10 mouse cellular contexts compared by ENCODE assay signal in genomic region chr19:45113791-45114460, GRCm38 (mm10). TPM values are rescaled to one million over a fixed set of nuclear protein-coding genes. Genes with fewer than 3 reads are reported as not detected.
DNase-seq lines count a peak whose midpoint lies in the region; ATAC-seq lines count a peak whose summit lies in the region.
"Had no signal": no experiment of that assay in that cellular context is flagged by ENCODE, and none has a peak within 500 bp of the region (broad histone marks: within the 10 kb centered on the region; RNA-seq: fewer than 3 reads in every experiment).

No protein-coding gene starts in this region.

- H3K9me3 ChIP-seq in hindbrain, embryonic 11.5 days (ENCODE audit: control insufficient read depth, low read length), result no peaks in the 10 kb centered on the region
- no peaks in the 10 kb centered on the region for H3K9me3 ChIP-seq in hindbrain, embryonic 16.5 days (ENCODE audit: control insufficient read depth, low read length)
- H3K9me3 ChIP-seq in embryonic facial prominence, embryonic 11.5 days (replicated peaks; ENCODE audit: control insufficient read depth, low read length), result no peaks in the 10 kb centered on the region
- H3K9me3 ChIP-seq: limb, embryonic 15.5 days had no signal

- peaks cover 6% of the 10 kb centered on the region for H3K4me1 ChIP-seq in hindbrain, embryonic 11.5 days (replicated peaks; ENCODE audit: control insufficient read depth, insufficient read depth, low read length)
- no peaks in the 10 kb centered on the region for H3K4me1 ChIP-seq in hindbrain, embryonic 16.5 days (ENCODE audit: control insufficient read depth, insufficient read depth, low read depth, low read length)
- H3K4me1 ChIP-seq in embryonic facial prominence, embryonic 11.5 days (ENCODE audit: control insufficient read depth, insufficient read depth, low read length), result peaks cover 7% of the 10 kb centered on the region

- H3K36me3 ChIP-seq in hindbrain, embryonic 11.5 days (ENCODE audit: control insufficient read depth, insufficient read depth, low read length), result no peaks in the 10 kb centered on the region
- no peaks in the 10 kb centered on the region for H3K36me3 ChIP-seq in hindbrain, embryonic 16.5 days (ENCODE audit: control insufficient read depth, insufficient read depth, low read length)
- H3K36me3 ChIP-seq in embryonic facial prominence, embryonic 11.5 days (replicated peaks; ENCODE audit: control insufficient read depth, insufficient read depth, low read depth, low read length), result no peaks in the 10 kb centered on the region
- H3K36me3 ChIP-seq: limb, embryonic 15.5 days had no signal

- 0 out of 2 replicates have a peak, but pooled peaks have one; percentile 25 for ATAC-seq in hindbrain, embryonic 11.5 days (ENCODE audit: low FRiP score)
- ATAC-seq in hindbrain, embryonic 16.5 days, result no peak
- no peak for ATAC-seq in embryonic facial prominence, embryonic 11.5 days (replicated peaks; ENCODE audit: insufficient number of reproducible peaks, low FRiP score, low TSS enrichment, low read depth)

- DNase-seq in hindbrain, embryonic 11.5 days (ENCODE audit: low spot score), result peak; percentile 68
- DNase-seq in embryonic facial prominence, embryonic 11.5 days (ENCODE audit: low spot score), result peak; percentile 66
- DNase-seq in kidney, postnatal 4 days, result peak; percentile 26 to 63
- DNase-seq in retina, embryonic 14.5 days (ENCODE audit: low spot score), result peak; percentile 73
- DNase-seq in adrenal gland, adult 18-20 months (ENCODE audit: low spot score in 2 of 2), result no peak
- DNase-seq in spleen, postnatal 36 days (ENCODE audit: low spot score in 2 of 2), result no peak
- DNase-seq in ovary, postnatal 14 days (ENCODE audit: low spot score), result no peak

- H3K9ac ChIP-seq in hindbrain, embryonic 11.5 days (ENCODE audit: low read depth, low read length), result peak overlapping the region; percentile 39; the same call in 1 of the 2 replicates
- no peak overlapping the region for H3K9ac ChIP-seq in hindbrain, embryonic 16.5 days (ENCODE audit: low read depth, low read length)
- H3K9ac ChIP-seq in embryonic facial prominence, embryonic 11.5 days (replicated peaks; ENCODE audit: low read length), result peak overlapping the region; percentile 46
- H3K9ac ChIP-seq: limb, embryonic 15.5 days had no signal

- peaks cover 6% of the 10 kb centered on the region; the same call in 1 of the 2 replicates for H3K27me3 ChIP-seq in hindbrain, embryonic 11.5 days (ENCODE audit: control insufficient read depth, insufficient read depth, low read length)
- no peaks in the 10 kb centered on the region for H3K27me3 ChIP-seq in hindbrain, embryonic 16.5 days (replicated peaks; ENCODE audit: control insufficient read depth, insufficient read depth, low read length)
- no peaks in the 10 kb centered on the region for H3K27me3 ChIP-seq in embryonic facial prominence, embryonic 11.5 days (ENCODE audit: control insufficient read depth, insufficient read depth, low read length)

- WGBS in hindbrain, embryonic 11.5 days, result 2% methylated on average over 15 of the region's 18 CpGs
- WGBS in hindbrain, embryonic 16.5 days, result 6% methylated on average over 18 of the region's 18 CpGs
- 1% methylated on average over 18 of the region's 18 CpGs for WGBS in embryonic facial prominence, embryonic 11.5 days

- H3K27ac ChIP-seq in hindbrain, embryonic 11.5 days (ENCODE audit: low read depth, low read length), result no peak overlapping the region
- H3K27ac ChIP-seq in hindbrain, embryonic 16.5 days (ENCODE audit: low read depth, low read length), result no peak overlapping the region
- no peak overlapping the region for H3K27ac ChIP-seq in embryonic facial prominence, embryonic 11.5 days (replicated peaks; ENCODE audit: low read depth, low read length)
- H3K27ac ChIP-seq: limb, embryonic 15.5 days had no signal

- H3K4me3 ChIP-seq in hindbrain, embryonic 11.5 days (ENCODE audit: low read depth, low read length), result no peak overlapping the region
- no peak overlapping the region for H3K4me3 ChIP-seq in hindbrain, embryonic 16.5 days (ENCODE audit: low read length)
- H3K4me3 ChIP-seq in embryonic facial prominence, embryonic 11.5 days (ENCODE audit: low read depth, low read length), result no peak overlapping the region
- H3K4me3 ChIP-seq: limb, embryonic 15.5 days had no signal

- no peak overlapping the region; the same call in 1 of the 2 replicates for H3K4me2 ChIP-seq in hindbrain, embryonic 11.5 days (replicated peaks; ENCODE audit: low read depth, low read length)
- no peak overlapping the region for H3K4me2 ChIP-seq in hindbrain, embryonic 16.5 days (ENCODE audit: low read length)
- no peak overlapping the region for H3K4me2 ChIP-seq in embryonic facial prominence, embryonic 11.5 days (ENCODE audit: low read depth, low read length)
- H3K4me2 ChIP-seq: limb, embryonic 15.5 days had no signal

RNA-seq across cellular contexts. Expression of gene Tlx1, which starts 36.6 kb away (rescaled TPM):
- 2.2 and 4.0 TPM in 2 replicates for polyA plus RNA-seq in hindbrain, embryonic 11.5 days (2014; fragmentation: Nextera tagmentation; extraction: Ambion mirVana)
- polyA plus RNA-seq in hindbrain, embryonic 16.5 days (2015; fragmentation: Nextera tagmentation; extraction: Ambion mirVana), result 1.2 and 1.3 TPM in 2 replicates
- 1.8 and 2.0 TPM in 2 replicates for polyA plus RNA-seq in embryonic facial prominence, embryonic 11.5 days (2014; fragmentation: Nextera tagmentation; extraction: Ambion mirVana)
- not detected for total RNA-seq in adrenal gland, adult 18-20 months (2021)
- total RNA-seq: CH12.LX had no signal

RNA-seq across cellular contexts. Expression of gene Kazald1, which starts 38.9 kb away (rescaled TPM):
- polyA plus RNA-seq in hindbrain, embryonic 11.5 days (2014; fragmentation: Nextera tagmentation; extraction: Ambion mirVana), result 2.9 and 3.9 TPM in 2 replicates
- polyA plus RNA-seq in hindbrain, embryonic 16.5 days (2015; fragmentation: Nextera tagmentation; extraction: Ambion mirVana), result 4.0 and 5.5 TPM in 2 replicates
- 2.9 and 6.5 TPM in 2 replicates for polyA plus RNA-seq in embryonic facial prominence, embryonic 11.5 days (2014; fragmentation: Nextera tagmentation; extraction: Ambion mirVana)
- 1 to 10 TPM; 5.2 to 7.4 TPM for total RNA-seq in adrenal gland, adult 18-20 months (2021)

Comparison
In these comparisons a context has a peak if more than half of its experiments do, and no peak if none do; other contexts are left out.
1. DNase-seq: peak in hindbrain, embryonic 11.5 days (single experiment), embryonic facial prominence, embryonic 11.5 days (single experiment), kidney, postnatal 4 days (2 of 2) and retina, embryonic 14.5 days (single experiment); none in adrenal gland, adult 18-20 months (0 of 2), spleen, postnatal 36 days (0 of 2) and ovary, postnatal 14 days (single experiment).